9 mouse cellular contexts compared by ENCODE assay signal in the genomic region with DNA sequence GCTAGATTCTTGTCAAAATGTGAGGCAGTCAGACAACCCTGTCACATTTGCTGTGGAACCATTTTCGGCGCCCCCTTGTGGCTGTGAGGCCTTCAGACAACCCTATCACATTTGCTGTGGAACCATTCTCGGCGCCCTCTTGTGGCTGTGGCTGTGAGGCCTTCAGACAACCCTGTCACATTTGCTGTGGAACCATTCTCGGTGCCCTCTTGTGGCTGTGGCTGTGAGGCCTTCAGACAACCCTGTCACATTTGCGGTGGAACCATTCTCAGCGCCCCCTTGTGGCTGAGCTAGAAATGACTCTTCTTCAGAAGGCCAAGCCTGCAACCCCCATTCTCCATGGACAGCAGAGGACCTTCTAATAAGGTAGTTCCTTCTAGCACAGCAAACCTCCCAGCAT. TPM values are rescaled to one million over a fixed set of nuclear protein-coding genes. Genes with fewer than 3 reads are reported as not detected.
DNase-seq lines count a peak whose midpoint lies in the region; ATAC-seq and TF ChIP-seq lines count a peak whose summit lies in the region.
"Had no signal": no experiment of that assay in that cellular context is flagged by ENCODE, and none has a peak within 500 bp of the region (broad histone marks: within the 10 kb centered on the region; RNA-seq: fewer than 3 reads in every experiment).

No protein-coding gene starts in this region.

- DNase-seq in MEL-GATA-1-ER (ENCODE audit: extremely low read depth, low read depth) = peak; percentile 78
- DNase-seq in cerebellum, adult 2 months = peak; percentile 93 to 95
- peak; percentile 89 to 96 for DNase-seq in layer of hippocampus, postnatal 14 days (ENCODE audit: low spot score in 2 of 2)
- DNase-seq in lung, postnatal 14 days = peak; percentile 99
- DNase-seq in retina, postnatal 1 day = peak; percentile 98
- peak; percentile 99 for DNase-seq in thymus, postnatal 4 days

- TF ChIP-seq POLR2A in cerebellum, adult 2 months (IDR thresholded peaks at IDR 0.05; ENCODE audit: borderline replicate concordance, insufficient read depth, low read length) = no peak

- no peak overlapping the region for H3K4me2 ChIP-seq in hindbrain, embryonic 13.5 days

- H3K4me3 ChIP-seq in cerebellum, adult 2 months (replicated peaks; ENCODE audit: insufficient read depth, low read depth, low read length) = no peak overlapping the region
- no peak overlapping the region for H3K4me3 ChIP-seq in hindbrain, embryonic 13.5 days
- H3K4me3 ChIP-seq: myocyte had no signal

- H3K27ac ChIP-seq in cerebellum, adult 2 months (ENCODE audit: insufficient read depth, low read length) = no peak overlapping the region
- no peak overlapping the region for H3K27ac ChIP-seq in hindbrain, embryonic 13.5 days

- H3K27me3 ChIP-seq in cerebellum, adult 2 months (ENCODE audit: control insufficient read depth, insufficient read depth, low read length) = no peaks in the 10 kb centered on the region
- no peaks in the 10 kb centered on the region; the same call in 1 of the 2 replicates for H3K27me3 ChIP-seq in hindbrain, embryonic 13.5 days

- H3K36me3 ChIP-seq in hindbrain, embryonic 13.5 days = no peaks in the 10 kb centered on the region

- H3K9me3 ChIP-seq in hindbrain, embryonic 13.5 days = no peaks in the 10 kb centered on the region

- H3K9ac ChIP-seq in hindbrain, embryonic 13.5 days = no peak overlapping the region

- H3K4me1 ChIP-seq in cerebellum, adult 2 months (ENCODE audit: control insufficient read depth, insufficient read depth, low read length) = no peaks in the 10 kb centered on the region
- peaks cover 9% of the 10 kb centered on the region for H3K4me1 ChIP-seq in hindbrain, embryonic 13.5 days (replicated peaks)

- WGBS in cerebellum, adult 2 months = 3% methylated on average over 7 of the region's 7 CpGs
- 6% methylated on average over 7 of the region's 7 CpGs for WGBS in hindbrain, embryonic 13.5 days

- ATAC-seq in frontal cortex, adult (ENCODE audit: low TSS enrichment) = peak; percentile 96
- peak; percentile 34; the same call in 1 of the 2 replicates for ATAC-seq in hindbrain, embryonic 13.5 days (ENCODE audit: low FRiP score)

- peak; percentile 96 for TF ChIP-seq CTCF in cerebellum, adult 2 months (IDR thresholded peaks at IDR 0.05; ENCODE audit: borderline replicate concordance, insufficient read depth, low read depth, low read length)

RNA-seq across cellular contexts. Expression of gene Uvrag, which starts 10.4 kb away (rescaled TPM):
- polyA plus RNA-seq in cerebellum, adult 2 months (2012; rRNA removed) = 19.2 TPM in 2 replicates
- polyA plus RNA-seq in hindbrain, embryonic 13.5 days (2015; fragmentation: Nextera tagmentation; extraction: Ambion mirVana) = 14.2 and 15.6 TPM in 2 replicates
- total RNA-seq in layer of hippocampus, postnatal 14 days (2021) = 10 to 100 TPM; 44.6 to 45.8 TPM

RNA-seq across cellular contexts. Expression of gene Dgat2, which starts 31.2 kb away (rescaled TPM):
- 26.2 and 28.1 TPM in 2 replicates for polyA plus RNA-seq in cerebellum, adult 2 months (2012; rRNA removed)
- 12.6 and 13.0 TPM in 2 replicates for polyA plus RNA-seq in hindbrain, embryonic 13.5 days (2015; fragmentation: Nextera tagmentation; extraction: Ambion mirVana)
- total RNA-seq in layer of hippocampus, postnatal 14 days (2021) = 10 to 100 TPM; 94.7 to 96.3 TPM
